ENCODE assay signal across 8 mouse cellular contexts in genomic region chr3:30995899-30996687, GRCm38 (mm10). TPM values are rescaled to one million over a fixed set of nuclear protein-coding genes. Genes with fewer than 3 reads are reported as not detected.
A peak's percentile ranks its signal among the peaks of the same experiment; 100 is the strongest.
DNase-seq lines count a peak whose midpoint lies in the region; ATAC-seq and TF ChIP-seq lines count a peak whose summit lies in the region.

No protein-coding gene starts in this region.

- peak overlapping the region; percentile 89 for H3K9ac ChIP-seq in heart, adult 2 months (ENCODE audit: low read depth, low read length)
- H3K9ac ChIP-seq in forebrain, embryonic 15.5 days (replicated peaks) = peak overlapping the region; percentile 84
- peak overlapping the region; percentile 83 for H3K9ac ChIP-seq in liver, embryonic 14.5 days (replicated peaks)

- no peak for TF ChIP-seq POLR2A in heart, adult 2 months (IDR thresholded peaks at IDR 0.05; ENCODE audit: insufficient read depth, low read depth, low read length)
- TF ChIP-seq POLR2A in thymus, adult 2 months (IDR thresholded peaks at IDR 0.05; ENCODE audit: control insufficient read depth, extremely low read depth, insufficient read depth, low read length, poor library complexity) = no peak; the same call in 1 of the 2 replicates
- TF ChIP-seq POLR2A in olfactory bulb, adult 2 months (IDR thresholded peaks at IDR 0.05; ENCODE audit: insufficient read depth, low read depth, low read length) = no peak

- intact Hi-C loops in heart, adult 2 months (cut with DNase I) = loop anchor here (2.0 to 5.0 kb wide), 2 partner anchors 27 to 61 kb away; partner anchors contain the start of gene Phc3
- intact Hi-C loops in heart, postnatal 10 days (cut with DNase I) = loop anchor here (2.0 to 5.0 kb wide), 3 partner anchors 61 to 394 kb away; partner anchors contain the start of gene Mynn

- TF ChIP-seq CTCF in heart, adult 2 months (IDR thresholded peaks at IDR 0.05) = 0 out of 2 replicates have a peak, but pooled peaks have one; percentile 3
- no peak for TF ChIP-seq CTCF in thymus, adult 2 months (IDR thresholded peaks at IDR 0.05; ENCODE audit: borderline replicate concordance, control insufficient read depth, extremely low read depth, insufficient read depth, low read length, poor library complexity)
- TF ChIP-seq CTCF in liver, embryonic 14.5 days (IDR thresholded peaks at IDR 0.05; ENCODE audit: low read depth) = no peak; the same call in 1 of the 2 replicates
- no peak for TF ChIP-seq CTCF in olfactory bulb, adult 2 months (IDR thresholded peaks at IDR 0.05; ENCODE audit: insufficient read depth, low read depth, low read length)

- DNase-seq in heart, adult 2 months = no peak
- DNase-seq in heart, postnatal 10 days = no peak
- DNase-seq in thymus, adult 2 months = no peak
- DNase-seq in thymus, postnatal 10 days (ENCODE audit: low spot score in 2 of 2) = no peak
- DNase-seq in liver, embryonic 14.5 days (ENCODE audit: low read depth in 3 of 3, low spot score in 3 of 3) = no peak
- DNase-seq in gastrocnemius, postnatal 10 days = no peak

- H3K4me1 ChIP-seq in heart, adult 2 months (ENCODE audit: control insufficient read depth, insufficient read depth, low read length) = peaks cover 4% of the 10 kb centered on the region
- peaks cover 7% of the 10 kb centered on the region for H3K4me1 ChIP-seq in thymus, adult 2 months (replicated peaks; ENCODE audit: control insufficient read depth, insufficient read depth, low read length)
- peaks cover 32% of the 10 kb centered on the region for H3K4me1 ChIP-seq in forebrain, embryonic 15.5 days
- H3K4me1 ChIP-seq in liver, embryonic 14.5 days (replicated peaks; ENCODE audit: control insufficient read depth in 2 of 2, insufficient read depth in 2 of 2, low read length in 1 of 2) = peaks cover 6 to 20% of the 10 kb centered on the region in 2 experiments
- peaks cover 7% of the 10 kb centered on the region for H3K4me1 ChIP-seq in olfactory bulb, adult 2 months (ENCODE audit: control insufficient read depth, insufficient read depth, low read length)

- no peaks in the 10 kb centered on the region for H3K27me3 ChIP-seq in heart, adult 2 months (ENCODE audit: control insufficient read depth, insufficient read depth, low read length)
- no peaks in the 10 kb centered on the region for H3K27me3 ChIP-seq in thymus, adult 2 months (ENCODE audit: control insufficient read depth, insufficient read depth, low read length)
- no peaks in the 10 kb centered on the region for H3K27me3 ChIP-seq in forebrain, embryonic 15.5 days
- no peaks in the 10 kb centered on the region for H3K27me3 ChIP-seq in liver, embryonic 14.5 days (ENCODE audit: control insufficient read depth, insufficient read depth, low read length)

- H3K4me2 ChIP-seq in forebrain, embryonic 15.5 days (replicated peaks) = peak overlapping the region; percentile 48
- H3K4me2 ChIP-seq in liver, embryonic 14.5 days (ENCODE audit: low read depth) = peak overlapping the region; percentile 95

- H3K36me3 ChIP-seq in heart, adult 2 months (ENCODE audit: control insufficient read depth, insufficient read depth, low read length) = peaks cover 2% of the 10 kb centered on the region; the same call in 1 of the 2 replicates
- no peaks in the 10 kb centered on the region for H3K36me3 ChIP-seq in thymus, adult 2 months (ENCODE audit: control insufficient read depth, insufficient read depth, low read length)
- H3K36me3 ChIP-seq in forebrain, embryonic 15.5 days = no peaks in the 10 kb centered on the region
- no peaks in the 10 kb centered on the region for H3K36me3 ChIP-seq in liver, embryonic 14.5 days (replicated peaks; ENCODE audit: control insufficient read depth, insufficient read depth, low read depth)

- no peaks in the 10 kb centered on the region for H3K9me3 ChIP-seq in forebrain, embryonic 15.5 days
- H3K9me3 ChIP-seq in liver, embryonic 14.5 days (ENCODE audit: control insufficient read depth, low read length) = no peaks in the 10 kb centered on the region

- H3K4me3 ChIP-seq in heart, adult 2 months = peak overlapping the region; percentile 82
- peak overlapping the region; percentile 78 for H3K4me3 ChIP-seq in thymus, adult 2 months (ENCODE audit: control insufficient read depth, insufficient read depth, low read length)
- peak overlapping the region; percentile 79 for H3K4me3 ChIP-seq in forebrain, embryonic 15.5 days
- H3K4me3 ChIP-seq in liver, embryonic 14.5 days (ENCODE audit: insufficient read depth in 1 of 2, low read depth in 2 of 2, low read length in 2 of 2) = peak overlapping the region; percentile 70 to 96
- H3K4me3 ChIP-seq in olfactory bulb, adult 2 months (ENCODE audit: insufficient read depth, low read depth, low read length) = peak overlapping the region; percentile 81

- under 1% methylated on average over 49 of the region's 49 CpGs for WGBS in heart, adult 2 months
- WGBS in thymus, adult 2 months = 2% methylated on average over 49 of the region's 49 CpGs
- WGBS in forebrain, embryonic 15.5 days = 1% methylated on average over 48 of the region's 49 CpGs
- 1% methylated on average over 48 of the region's 49 CpGs for WGBS in liver, embryonic 14.5 days (ENCODE audit: insufficient replicate concordance)
- WGBS in olfactory bulb, adult 2 months = 1% methylated on average over 49 of the region's 49 CpGs

- ATAC-seq in forebrain, embryonic 15.5 days (replicated peaks) = peak; percentile 81; the same call in 1 of the 2 replicates
- peak; percentile 47 for ATAC-seq in liver, embryonic 14.5 days (ENCODE audit: insufficient read depth)

- TF ChIP-seq EP300 in heart, adult 2 months (IDR thresholded peaks at IDR 0.05; ENCODE audit: insufficient read depth, low read depth, low read length) = no peak
- TF ChIP-seq EP300 in liver, embryonic 14.5 days (IDR thresholded peaks at IDR 0.05; ENCODE audit: low read depth) = no peak

- H3K79me2 ChIP-seq in heart, adult 2 months (replicated peaks; ENCODE audit: control insufficient read depth, insufficient read depth, low read length) = peaks cover 2% of the 10 kb centered on the region; the same call in 1 of the 2 replicates

- H3K27ac ChIP-seq in heart, adult 2 months = peak overlapping the region; percentile 98
- no peak overlapping the region for H3K27ac ChIP-seq in thymus, adult 2 months (ENCODE audit: control insufficient read depth, insufficient read depth, low read length)
- H3K27ac ChIP-seq in forebrain, embryonic 15.5 days (replicated peaks) = peak overlapping the region; percentile 78
- H3K27ac ChIP-seq in liver, embryonic 14.5 days = no peak overlapping the region
- H3K27ac ChIP-seq in olfactory bulb, adult 2 months (ENCODE audit: insufficient read depth, low read depth, low read length) = peak overlapping the region; percentile 7; the same call in 1 of the 2 replicates

RNA-seq across cellular contexts. Expression of gene Prkci, which starts 0.5 kb away (rescaled TPM):
- total RNA-seq in heart, adult 2 months (2021) = 10 to 100 TPM in 1 of 2 experiments, 1 to 10 TPM in 1; 7.9 to 13.7 TPM
- 6.4 and 13.1 TPM in 2 replicates for polyA plus RNA-seq in heart, adult 2 months (2012; rRNA removed)
- 10 to 100 TPM; 18.8 to 29.8 TPM for total RNA-seq in heart, postnatal 10 days (2021)
- 12.6 and 12.8 TPM in 2 replicates for polyA plus RNA-seq in thymus, adult 2 months (2012; rRNA removed)
- polyA plus RNA-seq in forebrain, embryonic 15.5 days (2015; fragmentation: Nextera tagmentation; extraction: Ambion mirVana) = 25.7 and 25.9 TPM in 2 replicates
- 3.4 and 4.6 TPM in 2 replicates for polyA plus RNA-seq in liver, embryonic 14.5 days (2012; rRNA removed)
- polyA plus RNA-seq in liver, embryonic 14.5 days (2014; fragmentation: Nextera tagmentation; extraction: Ambion mirVana) = 5.1 and 5.3 TPM in 2 replicates
- polyA plus RNA-seq in olfactory bulb, adult 2 months (2012; ENCODE audit: insufficient read depth, insufficient read length, low replicate concordance, missing spikeins) = not detected in 2 replicates
- total RNA-seq in gastrocnemius, postnatal 10 days (2021) = 10 to 100 TPM; 12.5 to 19.6 TPM

RNA-seq across cellular contexts. Expression of gene Phc3, which starts 26.9 kb away (rescaled TPM):
- total RNA-seq in heart, adult 2 months (2021) = 10 to 100 TPM; 14.8 to 17.0 TPM
- 13.4 and 20.6 TPM in 2 replicates for polyA plus RNA-seq in heart, adult 2 months (2012; rRNA removed)
- 10 to 100 TPM; 18.3 to 18.7 TPM for total RNA-seq in heart, postnatal 10 days (2021)
- polyA plus RNA-seq in thymus, adult 2 months (2012; rRNA removed) = 62.1 and 75.8 TPM in 2 replicates
- 6.9 and 7.4 TPM in 2 replicates for polyA plus RNA-seq in forebrain, embryonic 15.5 days (2015; fragmentation: Nextera tagmentation; extraction: Ambion mirVana)
- 2.6 and 2.9 TPM in 2 replicates for polyA plus RNA-seq in liver, embryonic 14.5 days (2012; rRNA removed)
- 1.5 and 1.9 TPM in 2 replicates for polyA plus RNA-seq in liver, embryonic 14.5 days (2014; fragmentation: Nextera tagmentation; extraction: Ambion mirVana)
- polyA plus RNA-seq in olfactory bulb, adult 2 months (2012; ENCODE audit: insufficient read depth, insufficient read length, low replicate concordance, missing spikeins) = 66.2 TPM in 1 of 2 replicates, not detected in the other
- 10 to 100 TPM; 13.6 to 19.2 TPM for total RNA-seq in gastrocnemius, postnatal 10 days (2021)

Comparison
In these comparisons a context has a peak if more than half of its experiments do, and no peak if none do; other contexts are left out.
1. H3K27ac ChIP-seq: peak in heart, adult 2 months (single experiment), forebrain, embryonic 15.5 days (single experiment) and olfactory bulb, adult 2 months (single experiment); none in thymus, adult 2 months (single experiment) and liver, embryonic 14.5 days (single experiment).
2. Peak in every context shown above with its lines, with median percentiles within 50 percentile points of each other: H3K4me3 ChIP-seq and H3K9ac ChIP-seq.